8 mouse cellular contexts compared by ENCODE assay signal in genomic region chr16:18406293-18406692, GRCm38 (mm10). TPM values are rescaled to one million over a fixed set of nuclear protein-coding genes. Genes with fewer than 3 reads are reported as not detected.
A peak's percentile ranks its signal among the peaks of the same experiment; 100 is the strongest.
DNase-seq lines count a peak whose midpoint lies in the region; TF ChIP-seq lines count a peak whose summit lies in the region.

No protein-coding gene starts in this region.

- no peak overlapping the region for H3K27ac ChIP-seq in olfactory bulb, adult 2 months (ENCODE audit: insufficient read depth, low read depth, low read length)

- intact Hi-C loops in gastrocnemius, postnatal 14 days (cut with DNase I; ENCODE audit: low total_unique reads): no loop called here

- no peak for TF ChIP-seq POLR2A in lung, adult 2 months (IDR thresholded peaks at IDR 0.05; ENCODE audit: borderline replicate concordance, extremely low read depth, low read depth, low read length)
- no peak for TF ChIP-seq POLR2A in olfactory bulb, adult 2 months (IDR thresholded peaks at IDR 0.05; ENCODE audit: insufficient read depth, low read depth, low read length)

- WGBS in lung, adult 2 months: 10% methylated on average over 2 of the region's 2 CpGs
- WGBS in olfactory bulb, adult 2 months: 15% methylated on average over 2 of the region's 2 CpGs

- TF ChIP-seq CTCF in lung, adult 2 months (IDR thresholded peaks at IDR 0.05; ENCODE audit: insufficient read depth, low read length): peak; percentile 91
- TF ChIP-seq CTCF in olfactory bulb, adult 2 months (IDR thresholded peaks at IDR 0.05; ENCODE audit: insufficient read depth, low read depth, low read length): peak; percentile 62

- H3K4me3 ChIP-seq in lung, adult 2 months (replicated peaks; ENCODE audit: extremely low read depth, low read depth, low read length): no peak overlapping the region
- H3K4me3 ChIP-seq in olfactory bulb, adult 2 months (ENCODE audit: insufficient read depth, low read depth, low read length): no peak overlapping the region

- H3K4me1 ChIP-seq in lung, adult 2 months (ENCODE audit: control insufficient read depth, insufficient read depth, low read length): peaks cover 5% of the 10 kb centered on the region; the same call in 1 of the 2 replicates
- H3K4me1 ChIP-seq in olfactory bulb, adult 2 months (ENCODE audit: control insufficient read depth, insufficient read depth, low read length): peaks cover 30% of the 10 kb centered on the region

- peak; percentile 45 for DNase-seq in cerebellum, adult 11-12 months
- no peak for DNase-seq in cerebellum, adult 11 months
- peak; percentile 70 for DNase-seq in 3134 (ENCODE audit: extremely low read depth, insufficient read length, low spot score)
- DNase-seq in adrenal gland, postnatal 36 days: peak; percentile 74 to 83
- DNase-seq in gastrocnemius, postnatal 14 days: peak; percentile 71
- DNase-seq in kidney, adult 8-10 months: peak; percentile 62 to 69
- DNase-seq in lung, adult 2 months: no peak

RNA-seq across cellular contexts. Expression of gene Txnrd2, which starts 19.9 kb away (rescaled TPM):
- 10 to 100 TPM; 73.3 to 97.3 TPM for total RNA-seq in adrenal gland, postnatal 36 days (2021)
- total RNA-seq in gastrocnemius, postnatal 14 days (2021): 10 to 100 TPM; 13.4 to 14.4 TPM
- 11.7 and 19.4 TPM in 2 replicates for polyA plus RNA-seq in lung, adult 2 months (2012; rRNA removed)
- not detected in 2 replicates for polyA plus RNA-seq in olfactory bulb, adult 2 months (2012; ENCODE audit: insufficient read depth, insufficient read length, low replicate concordance, missing spikeins)

RNA-seq across cellular contexts. Expression of gene Comt, which starts 20.4 kb away (rescaled TPM):
- total RNA-seq in adrenal gland, postnatal 36 days (2021): 100 to 1,000 TPM; 193 to 249 TPM
- 10 to 100 TPM; 40.7 to 43.1 TPM for total RNA-seq in gastrocnemius, postnatal 14 days (2021)
- polyA plus RNA-seq in lung, adult 2 months (2012; rRNA removed): 159 and 171 TPM in 2 replicates
- not detected in 2 replicates for polyA plus RNA-seq in olfactory bulb, adult 2 months (2012; ENCODE audit: insufficient read depth, insufficient read length, low replicate concordance, missing spikeins)

RNA-seq across cellular contexts. Expression of gene Arvcf, which starts 58.3 kb away (rescaled TPM):
- total RNA-seq in adrenal gland, postnatal 36 days (2021): 10 to 100 TPM; 36.4 to 41.2 TPM
- total RNA-seq in gastrocnemius, postnatal 14 days (2021): 10 to 100 TPM; 12.5 to 19.8 TPM
- 49.9 and 53.7 TPM in 2 replicates for polyA plus RNA-seq in lung, adult 2 months (2012; rRNA removed)
- 956 TPM in 1 of 2 replicates, not detected in the other for polyA plus RNA-seq in olfactory bulb, adult 2 months (2012; ENCODE audit: insufficient read depth, insufficient read length, low replicate concordance, missing spikeins)

RNA-seq across cellular contexts. Expression of gene Tango2, which starts 58.4 kb away (rescaled TPM):
- total RNA-seq in adrenal gland, postnatal 36 days (2021): 10 to 100 TPM; 31.9 to 43.7 TPM
- total RNA-seq in gastrocnemius, postnatal 14 days (2021): 10 to 100 TPM; 12.1 to 22.7 TPM
- 35.1 and 36.1 TPM in 2 replicates for polyA plus RNA-seq in lung, adult 2 months (2012; rRNA removed)
- polyA plus RNA-seq in olfactory bulb, adult 2 months (2012; ENCODE audit: insufficient read depth, insufficient read length, low replicate concordance, missing spikeins): not detected in 2 replicates

Comparison
In these comparisons a context has a peak if more than half of its experiments do, and no peak if none do; other contexts are left out.
1. DNase-seq: peak in cerebellum, adult 11-12 months (single experiment), 3134 (single experiment), adrenal gland, postnatal 36 days (2 of 2), gastrocnemius, postnatal 14 days (single experiment) and kidney, adult 8-10 months (2 of 2); none in cerebellum, adult 11 months (single experiment) and lung, adult 2 months (single experiment).
2. RNA of gene Txnrd2, which starts 19.9 kb away (total RNA-seq): 73.3 to 97.3 TPM in adrenal gland, postnatal 36 days; 13.4 to 14.4 TPM in gastrocnemius, postnatal 14 days; every median in the first group is over 4 times any median in the second.
3. RNA of gene Comt, which starts 20.4 kb away (total RNA-seq): 193 to 249 TPM in adrenal gland, postnatal 36 days; 40.7 to 43.1 TPM in gastrocnemius, postnatal 14 days; every median in the first group is over 4 times any median in the second.